Mouse (Mus musculus): ENCODE measurements around the gene Timp3. TPM values are rescaled to one million over a fixed set of nuclear protein-coding genes. Genes with fewer than 3 reads are reported as not detected.

Timp3 gene
- total and polyA plus RNA-seq, 3 experiments, result 80.2 to 174 (median 154) TPM

- intact Hi-C loops (cut with DNase I), result no loop called here
- TF ChIP-seq POLR2A (IDR thresholded peaks at IDR 0.05; ENCODE audit: insufficient read depth, low read depth, low read length) (no peak), CTCF (IDR thresholded peaks at IDR 0.05) (no peak), EP300 (IDR thresholded peaks at IDR 0.05; ENCODE audit: insufficient read depth, low read depth, low read length) (0 out of 2 replicates have a peak, but pooled peaks have one; percentile 35)
- H3K79me2 ChIP-seq (replicated peaks; ENCODE audit: control insufficient read depth, insufficient read depth, low read length), result no peaks in the 10 kb centered on the region
- H3K9ac ChIP-seq (ENCODE audit: low read depth, low read length), result no peak overlapping the region
- DNase-seq, result peak in 1 of 2 experiments; percentile 49
- H3K27ac ChIP-seq, result no peak overlapping the region
- no peak overlapping the region for H3K4me3 ChIP-seq
- no peaks in the 10 kb centered on the region for H3K36me3 ChIP-seq (ENCODE audit: control insufficient read depth, insufficient read depth, low read length)
- 62% methylated on average over 9 of the region's 9 CpGs for WGBS
- peaks cover 1% of the 10 kb centered on the region; the same call in 1 of the 2 replicates for H3K4me1 ChIP-seq (ENCODE audit: control insufficient read depth, insufficient read depth, low read length)
- no peaks in the 10 kb centered on the region for H3K27me3 ChIP-seq (ENCODE audit: control insufficient read depth, insufficient read depth, low read length)
Measured at GRCm38 (mm10) chr10:86264618-86265017, 35.6 kb upstream of the Timp3 start.

- H3K79me2 ChIP-seq (replicated peaks; ENCODE audit: control insufficient read depth, insufficient read depth, low read length), result no peaks in the 10 kb centered on the region
- WGBS, result 37% methylated on average over 3 of the region's 3 CpGs
- peak overlapping the region; percentile 34 for H3K27ac ChIP-seq
- H3K9ac ChIP-seq (ENCODE audit: low read depth, low read length), result no peak overlapping the region
- peaks cover 7% of the 10 kb centered on the region; the same call in 1 of the 2 replicates for H3K36me3 ChIP-seq (ENCODE audit: control insufficient read depth, insufficient read depth, low read length)
- intact Hi-C loops (cut with DNase I), result loop anchor here (5.0 kb wide), 2 partner anchors 88 to 108 kb away; no protein-coding TSS in a partner anchor
- TF ChIP-seq POLR2A (IDR thresholded peaks at IDR 0.05; ENCODE audit: insufficient read depth, low read depth, low read length) (0 out of 2 replicates have a peak, but pooled peaks have one; percentile 35), EP300 (IDR thresholded peaks at IDR 0.05; ENCODE audit: insufficient read depth, low read depth, low read length) (peak; percentile 75; the same call in 1 of the 2 replicates), CTCF (IDR thresholded peaks at IDR 0.05) (no peak)
- no peak overlapping the region for H3K4me3 ChIP-seq
- peaks cover 29% of the 10 kb centered on the region for H3K4me1 ChIP-seq (ENCODE audit: control insufficient read depth, insufficient read depth, low read length)
- DNase-seq, result peak in 1 of 2 experiments; percentile 26
- no peaks in the 10 kb centered on the region for H3K27me3 ChIP-seq (ENCODE audit: control insufficient read depth, insufficient read depth, low read length)
Measured at GRCm38 (mm10) chr10:86270254-86270653, 29.9 kb upstream of the Timp3 start.

GRCm38 (mm10) chr10:86272826-86273225, 27.3 kb upstream of the Timp3 start:
- H3K36me3 ChIP-seq (ENCODE audit: control insufficient read depth, insufficient read depth, low read length), result peaks cover 7% of the 10 kb centered on the region; the same call in 1 of the 2 replicates
- 51% methylated on average over 3 of the region's 3 CpGs for WGBS
- H3K79me2 ChIP-seq (replicated peaks; ENCODE audit: control insufficient read depth, insufficient read depth, low read length), result no peaks in the 10 kb centered on the region
- no peak overlapping the region for H3K9ac ChIP-seq (ENCODE audit: low read depth, low read length)
- H3K4me1 ChIP-seq (ENCODE audit: control insufficient read depth, insufficient read depth, low read length), result peaks cover 29% of the 10 kb centered on the region
- DNase-seq, result no peak
- TF ChIP-seq CTCF (IDR thresholded peaks at IDR 0.05), result no peak
- TF ChIP-seq POLR2A (IDR thresholded peaks at IDR 0.05; ENCODE audit: insufficient read depth, low read depth, low read length), result no peak
- no peak for TF ChIP-seq EP300 (IDR thresholded peaks at IDR 0.05; ENCODE audit: insufficient read depth, low read depth, low read length)
- H3K4me3 ChIP-seq, result no peak overlapping the region
- H3K27ac ChIP-seq, result peak overlapping the region; percentile 84
- H3K27me3 ChIP-seq (ENCODE audit: control insufficient read depth, insufficient read depth, low read length), result no peaks in the 10 kb centered on the region
- intact Hi-C loops (cut with DNase I), result loop anchor here (1.0 to 5.0 kb wide), 3 partner anchors 91 to 134 kb away; no protein-coding TSS in a partner anchor

- Histone ChIP-seq H3K4me3 (no peak overlapping the region), H3K4me1 (ENCODE audit: control insufficient read depth, insufficient read depth, low read length) (peaks cover 29% of the 10 kb centered on the region), H3K79me2 (replicated peaks; ENCODE audit: control insufficient read depth, insufficient read depth, low read length) (no peaks in the 10 kb centered on the region), H3K27me3 (ENCODE audit: control insufficient read depth, insufficient read depth, low read length) (no peaks in the 10 kb centered on the region), H3K27ac (peak overlapping the region; percentile 84), H3K36me3 (ENCODE audit: control insufficient read depth, insufficient read depth, low read length) (peaks cover 7% of the 10 kb centered on the region; the same call in 1 of the 2 replicates), H3K9ac (ENCODE audit: low read depth, low read length) (no peak overlapping the region)
- WGBS, result 32% methylated on average over 19 of the region's 19 CpGs
- DNase-seq, result peak; percentile 75 to 76
- intact Hi-C loops (cut with DNase I), result loop anchor here (1.0 to 5.0 kb wide), 3 partner anchors 91 to 134 kb away; no protein-coding TSS in a partner anchor
- TF ChIP-seq EP300 (IDR thresholded peaks at IDR 0.05; ENCODE audit: insufficient read depth, low read depth, low read length) (peak; percentile 72), CTCF (IDR thresholded peaks at IDR 0.05) (no peak), POLR2A (IDR thresholded peaks at IDR 0.05; ENCODE audit: insufficient read depth, low read depth, low read length) (no peak; the same call in 1 of the 2 replicates)
Measured at GRCm38 (mm10) chr10:86273410-86274191, 26.6 kb upstream of the Timp3 start.

DNA sequence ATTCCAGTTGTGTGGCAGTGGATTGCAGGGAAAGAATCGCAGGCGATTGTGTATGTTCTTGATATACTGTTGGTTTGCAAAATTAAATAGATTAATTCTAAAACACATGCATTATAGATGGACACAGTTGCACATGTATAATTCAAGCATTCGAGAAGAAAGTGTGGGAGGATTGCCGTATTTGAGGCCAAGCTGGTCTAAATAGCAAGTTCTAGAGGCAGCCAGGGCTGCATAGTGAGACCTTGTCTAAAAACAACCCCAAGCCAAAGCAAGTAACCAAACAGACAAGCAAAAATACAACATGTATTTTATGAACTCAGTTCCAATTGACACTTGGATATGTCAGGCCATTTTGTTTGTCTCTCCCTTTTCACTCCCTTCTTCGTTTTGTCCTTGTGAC, 24.6 kb upstream of the Timp3 start:
- no peaks in the 10 kb centered on the region for H3K79me2 ChIP-seq (replicated peaks; ENCODE audit: control insufficient read depth, insufficient read depth, low read length)
- TF ChIP-seq EP300 (IDR thresholded peaks at IDR 0.05; ENCODE audit: insufficient read depth, low read depth, low read length), result no peak
- TF ChIP-seq CTCF (IDR thresholded peaks at IDR 0.05), result no peak
- TF ChIP-seq POLR2A (IDR thresholded peaks at IDR 0.05; ENCODE audit: insufficient read depth, low read depth, low read length), result no peak
- no peaks in the 10 kb centered on the region for H3K27me3 ChIP-seq (ENCODE audit: control insufficient read depth, insufficient read depth, low read length)
- H3K27ac ChIP-seq, result no peak overlapping the region
- no peak overlapping the region for H3K4me3 ChIP-seq
- peaks cover 7% of the 10 kb centered on the region; the same call in 1 of the 2 replicates for H3K36me3 ChIP-seq (ENCODE audit: control insufficient read depth, insufficient read depth, low read length)
- DNase-seq, result no peak
- peaks cover 21% of the 10 kb centered on the region for H3K4me1 ChIP-seq (ENCODE audit: control insufficient read depth, insufficient read depth, low read length)
- intact Hi-C loops (cut with DNase I), result no loop called here
- no peak overlapping the region for H3K9ac ChIP-seq (ENCODE audit: low read depth, low read length)
- 85% methylated on average over 5 of the region's 5 CpGs for WGBS

- Histone ChIP-seq H3K9ac (ENCODE audit: low read depth, low read length) (no peak overlapping the region), H3K27ac (no peak overlapping the region), H3K4me1 (ENCODE audit: control insufficient read depth, insufficient read depth, low read length) (peaks cover 17% of the 10 kb centered on the region), H3K36me3 (ENCODE audit: control insufficient read depth, insufficient read depth, low read length) (peaks cover 6% of the 10 kb centered on the region; the same call in 1 of the 2 replicates), H3K27me3 (ENCODE audit: control insufficient read depth, insufficient read depth, low read length) (no peaks in the 10 kb centered on the region), H3K4me3 (no peak overlapping the region), H3K79me2 (replicated peaks; ENCODE audit: control insufficient read depth, insufficient read depth, low read length) (no peaks in the 10 kb centered on the region)
- intact Hi-C loops (cut with DNase I), result no loop called here
- 80% methylated on average over 5 of the region's 5 CpGs for WGBS
- DNase-seq, result no peak
- TF ChIP-seq EP300 (IDR thresholded peaks at IDR 0.05; ENCODE audit: insufficient read depth, low read depth, low read length), result no peak
- no peak for TF ChIP-seq POLR2A (IDR thresholded peaks at IDR 0.05; ENCODE audit: insufficient read depth, low read depth, low read length)
- no peak for TF ChIP-seq CTCF (IDR thresholded peaks at IDR 0.05)
Measured at GRCm38 (mm10) chr10:86277327-86277726, 22.8 kb upstream of the Timp3 start.

Data from heart, adult 2 months (tissue).